Mouse (Mus musculus) layer of hippocampus, postnatal 25 days (tissue): Measurements from ENCODE around the gene Gm11639. TPM values are rescaled to one million over a fixed set of nuclear protein-coding genes. Genes with fewer than 3 reads are reported as not detected.

Experiments used
- DNase-seq, 2 experiments: peaks; one replicate each; pipeline ENCODE4 v3.0.0; 2022; ENCODE audit warnings: mixed read lengths in 2 of 2, low spot score in 1 of 2; ENCODE audit errors: extremely low spot score in 1 of 2
- total RNA-seq, 2 experiments: library from RNA; stranded (reverse); gene quantifications; 2 replicates each; pipeline ENCODE4 v1.2.3; 2021

Gene Gm11639
- total RNA-seq, result under 1 TPM; 0.22 to 0.85 TPM

- DNase-seq, result no peak
These were observed at the start of gene Gm11639 for GRCm38 (mm10) chr11:104685548-104685947. Gene Gm11639, plus strand, starts transcription at chr11:104685707.

- no peak for DNase-seq
These were observed 48.5 kb upstream of the Gm11639 start for GRCm38 (mm10) chr11:104637010-104637409.

GRCm38 (mm10) chr11:104638006-104638405 lies 47.5 kb upstream of the Gm11639 start:
- DNase-seq, result no peak

GRCm38 (mm10) chr11:104638906-104639305 lies 46.6 kb upstream of the Gm11639 start:
- no peak for DNase-seq

DNA sequence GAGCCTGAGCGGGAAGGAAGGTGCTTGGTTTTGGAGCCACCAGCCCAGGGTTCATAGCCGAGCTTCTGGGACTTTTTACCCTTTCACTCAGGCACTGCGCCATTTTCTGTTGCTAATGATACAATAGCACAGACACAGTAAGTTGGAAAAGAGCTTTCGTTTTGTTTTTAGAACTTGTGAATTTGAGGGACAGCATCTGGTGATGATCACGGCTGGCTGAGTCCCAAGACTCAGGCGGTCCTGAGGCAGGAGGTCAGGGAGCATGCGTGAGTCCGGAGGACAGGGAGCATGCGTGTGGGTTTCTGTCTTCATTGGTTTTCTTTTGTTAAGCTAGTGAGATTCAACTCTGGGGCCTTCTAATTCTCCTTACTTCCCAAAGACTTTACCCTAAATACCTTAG lies 45.9 kb upstream of the Gm11639 start:
- no peak for DNase-seq

DNA sequence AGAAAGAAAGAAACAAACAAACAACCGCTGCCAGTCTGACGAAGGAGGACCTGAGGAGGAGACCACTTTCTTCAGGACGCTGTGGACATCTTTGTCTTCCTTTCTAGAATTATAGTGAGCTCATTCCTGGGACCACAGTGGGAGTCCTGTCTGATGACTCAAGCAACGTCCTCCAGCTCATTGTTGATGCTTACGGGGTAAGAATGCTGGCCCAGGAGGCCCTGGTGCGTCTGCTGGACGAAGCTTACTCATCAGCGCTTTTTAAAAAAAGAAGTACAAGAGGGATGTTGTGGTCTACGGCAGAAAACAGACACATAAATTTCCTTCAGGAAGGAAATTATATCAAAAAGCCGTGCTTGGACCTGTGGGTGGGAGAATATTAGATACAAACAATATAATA lies 44.6 kb upstream of the Gm11639 start:
- DNase-seq, result no peak

DNA sequence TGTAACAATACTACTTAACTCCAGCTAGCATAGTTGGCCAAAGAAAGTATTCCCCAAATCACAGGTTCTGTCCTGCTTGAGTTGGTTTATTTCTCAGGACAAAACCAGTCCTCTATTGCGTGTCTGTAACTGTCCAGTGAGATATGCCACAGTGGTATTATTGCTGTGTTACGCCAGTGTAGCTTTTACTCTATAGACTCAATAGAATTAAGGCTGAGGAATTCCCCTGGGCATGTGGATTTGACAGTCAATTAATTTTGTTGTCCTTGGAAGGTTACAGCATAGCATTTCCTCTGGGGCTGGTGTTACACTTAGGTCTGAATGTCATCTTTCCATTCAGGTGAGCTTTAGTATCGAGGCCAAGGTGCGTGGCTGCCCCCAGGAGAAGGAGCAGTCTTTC lies 42.3 kb upstream of the Gm11639 start:
- DNase-seq, result no peak

GRCm38 (mm10) chr11:104645402-104645801 lies 40.1 kb upstream of the Gm11639 start:
- DNase-seq, result no peak

- DNase-seq, result no peak
These were observed 39.3 kb upstream of the Gm11639 start for GRCm38 (mm10) chr11:104646173-104646572.

DNA sequence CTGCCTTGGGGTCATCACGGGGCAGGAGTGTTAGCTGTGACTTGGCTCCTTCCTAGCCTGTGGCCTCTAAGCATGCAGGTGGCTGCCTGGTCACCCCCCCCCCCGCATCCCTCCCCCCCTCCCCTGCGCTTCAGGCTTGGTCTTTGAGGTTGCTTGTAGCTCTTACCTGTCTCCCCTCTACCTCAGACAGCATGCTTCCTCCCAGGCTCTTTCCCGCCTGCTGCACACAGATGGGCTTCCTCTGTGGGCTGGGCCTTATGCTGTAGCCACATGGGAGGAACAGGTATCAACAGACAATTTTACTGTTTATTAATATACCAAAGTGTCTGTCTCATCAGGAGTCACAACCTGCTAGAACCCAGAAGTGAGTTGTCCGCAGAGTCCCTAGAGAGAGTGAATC lies 38.9 kb upstream of the Gm11639 start:
- DNase-seq, result no peak

DNA sequence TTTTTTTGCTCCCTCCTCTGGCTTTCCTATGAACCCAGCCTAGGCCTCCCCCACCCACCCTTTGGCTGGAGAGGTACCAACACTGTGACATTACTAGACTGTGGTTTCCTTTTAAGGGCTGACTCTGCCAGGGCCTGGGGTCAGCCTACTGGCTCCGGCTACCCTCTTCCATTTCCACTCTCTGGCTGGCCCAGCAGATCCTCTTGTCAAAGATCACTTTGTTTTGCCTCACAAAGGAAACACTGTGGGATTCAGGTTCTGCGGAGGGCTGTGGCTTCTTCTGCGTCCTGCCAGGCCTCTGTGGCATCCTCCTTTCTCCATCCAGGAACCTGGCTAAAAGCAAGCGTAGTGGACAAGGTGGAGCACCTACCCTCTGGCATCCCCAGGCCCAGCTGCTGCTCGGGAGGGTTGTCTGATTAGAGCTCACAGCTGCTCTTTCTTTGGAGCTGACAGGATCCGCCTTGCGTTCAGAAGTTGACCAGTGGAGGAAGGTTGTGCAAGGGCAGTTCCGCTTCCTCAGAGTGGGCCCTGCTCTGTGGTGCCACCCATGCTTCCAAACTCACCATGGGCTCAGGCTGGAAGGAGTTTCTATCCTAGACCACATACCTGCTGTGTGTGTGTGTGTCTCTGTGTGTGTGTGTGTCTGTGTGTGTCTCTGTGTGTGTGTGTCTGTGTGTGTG lies 38.2 kb upstream of the Gm11639 start:
- no peak for DNase-seq

DNA sequence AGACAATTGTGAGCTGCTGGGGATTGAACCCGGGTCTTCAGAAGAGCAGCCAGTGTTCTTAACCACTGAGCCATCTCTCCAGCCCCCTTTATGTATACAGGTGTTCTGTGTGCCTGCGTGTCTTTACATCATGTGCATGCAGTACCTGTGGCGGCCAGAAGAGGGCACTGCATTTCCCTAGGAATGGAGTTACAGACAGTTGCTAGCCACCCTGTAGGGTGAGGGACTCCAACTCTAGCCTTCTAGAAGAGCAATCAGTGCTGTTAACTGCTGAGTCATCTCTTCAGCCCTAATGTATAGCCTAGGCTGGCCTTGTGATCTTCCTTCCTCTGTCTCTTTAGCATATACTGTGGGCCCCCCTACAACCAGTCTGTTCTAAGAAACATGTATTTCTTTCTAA lies 36.9 kb upstream of the Gm11639 start:
- peak in 1 of 2 experiments; percentile 45 for DNase-seq

- DNase-seq, result no peak
These were observed 24.9 kb upstream of the Gm11639 start for GRCm38 (mm10) chr11:104660599-104660998.

GRCm38 (mm10) chr11:104661106-104661505 lies 24.4 kb upstream of the Gm11639 start:
- DNase-seq, result no peak

GRCm38 (mm10) chr11:104661531-104662205 lies 23.8 kb upstream of the Gm11639 start:
- DNase-seq, result peak; percentile 13 to 19

DNA sequence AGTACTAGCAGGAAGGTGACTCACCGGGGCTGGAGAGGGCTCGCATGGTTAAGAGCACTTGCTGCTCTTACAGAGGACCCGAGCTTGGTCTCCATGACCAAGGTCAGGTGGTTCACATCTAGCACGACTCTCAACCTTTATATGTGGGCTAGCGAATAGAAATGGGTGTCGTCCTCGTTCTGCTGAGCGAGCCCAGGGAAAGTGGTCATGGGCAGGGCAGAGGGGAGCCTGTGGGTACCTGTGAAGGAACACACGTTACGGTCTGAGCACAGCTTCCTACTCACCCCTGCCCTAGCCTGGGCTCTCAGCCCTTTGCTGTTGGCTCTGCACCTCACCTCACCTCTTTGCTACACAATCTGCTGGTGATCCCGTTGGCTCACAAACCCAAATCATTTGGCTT lies 22.9 kb upstream of the Gm11639 start:
- no peak for DNase-seq

GRCm38 (mm10) chr11:104663241-104663877 lies 22.1 kb upstream of the Gm11639 start:
- DNase-seq, result no peak

- no peak for DNase-seq
These were observed 21.6 kb upstream of the Gm11639 start for GRCm38 (mm10) chr11:104663878-104664261.

- DNase-seq, result no peak
These were observed 21.1 kb upstream of the Gm11639 start for GRCm38 (mm10) chr11:104664441-104664840.

DNA sequence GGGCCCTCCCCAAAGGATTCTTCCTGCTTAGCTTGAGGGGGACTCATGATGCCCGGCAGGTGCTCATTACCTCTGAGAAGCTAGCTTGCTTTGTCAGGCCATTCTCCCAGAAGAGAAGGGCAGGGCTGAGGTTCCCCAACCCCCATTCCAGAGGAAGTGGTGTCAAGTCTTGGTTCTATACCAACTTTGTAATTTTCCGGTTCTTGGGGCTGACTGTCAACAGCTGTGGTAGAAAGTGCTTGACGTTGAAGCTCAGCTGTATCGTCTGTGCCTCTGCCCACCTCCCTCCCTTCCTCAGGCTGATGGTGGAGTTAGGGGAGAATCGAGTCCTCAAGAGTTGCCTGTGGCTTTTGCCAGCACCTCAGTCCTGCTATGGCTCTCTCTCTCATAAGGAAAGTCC lies 18.1 kb upstream of the Gm11639 start:
- no peak for DNase-seq

GRCm38 (mm10) chr11:104673412-104673811 lies 12.1 kb upstream of the Gm11639 start:
- no peak for DNase-seq

DNA sequence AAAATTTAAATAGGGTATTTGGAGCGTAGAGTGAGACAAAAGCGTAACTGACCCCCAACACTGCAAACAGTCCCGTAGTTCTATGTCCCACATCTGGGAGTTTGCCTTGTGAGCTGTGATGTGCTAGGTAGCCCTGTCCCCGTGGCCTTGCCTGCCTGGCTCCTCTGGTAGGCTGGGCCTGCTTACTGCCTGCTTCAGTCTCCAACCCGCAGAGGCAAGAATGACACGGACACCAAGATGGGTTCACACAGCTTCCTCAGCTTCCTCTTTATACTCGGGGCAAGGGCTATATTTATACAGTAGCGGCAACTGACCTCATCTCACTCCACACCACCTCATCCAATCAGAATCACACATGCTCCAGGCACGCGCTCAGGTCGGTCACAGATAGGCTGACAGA lies 10.7 kb upstream of the Gm11639 start:
- no peak for DNase-seq
